In genomic region chrX:96134840-96135580, GRCm38 (mm10) we compare ENCODE assay signal across 11 mouse cellular contexts. TPM values are rescaled to one million over a fixed set of nuclear protein-coding genes. Genes with fewer than 3 reads are reported as not detected.
DNase-seq lines count a peak whose midpoint lies in the region; ATAC-seq and TF ChIP-seq lines count a peak whose summit lies in the region.
"Had no signal": no experiment of that assay in that cellular context is flagged by ENCODE, and none has a peak within 500 bp of the region (broad histone marks: within the 10 kb centered on the region; RNA-seq: fewer than 3 reads in every experiment).

No protein-coding gene starts in this region.

- 33% methylated on average over 6 of the region's 6 CpGs for WGBS in heart, adult 2 months

- TF ChIP-seq CTCF in heart, adult 2 months (IDR thresholded peaks at IDR 0.05): no peak
- TF ChIP-seq CTCF in Patski (IDR thresholded peaks at IDR 0.05): no peak

- H3K27ac ChIP-seq in heart, adult 2 months: peak overlapping the region; percentile 68
- H3K27ac ChIP-seq: neural tube, embryonic 12.5 days; stomach, embryonic 15.5 days had no signal

- in situ Hi-C loops in Patski (cut with MboI; ENCODE audit: low pct_unique_long_range_greater_than_20kb): loop anchor here (5.0 kb wide), 1 partner anchor 38 kb away; the partner anchor contains the start of gene Msn

- H3K4me1 ChIP-seq in heart, adult 2 months (ENCODE audit: control insufficient read depth, insufficient read depth, low read length): peaks cover 17% of the 10 kb centered on the region
- H3K4me1 ChIP-seq: neural tube, embryonic 12.5 days; stomach, embryonic 15.5 days had no signal

- H3K27me3 ChIP-seq in heart, adult 2 months (ENCODE audit: control insufficient read depth, insufficient read depth, low read length): no peaks in the 10 kb centered on the region
- H3K27me3 ChIP-seq in Patski: no peaks in the 10 kb centered on the region
- H3K27me3 ChIP-seq: neural tube, embryonic 12.5 days; stomach, embryonic 15.5 days had no signal

- ATAC-seq in Patski: peak; percentile 27

- no peak overlapping the region for H3K4me3 ChIP-seq in heart, adult 2 months
- H3K4me3 ChIP-seq: neural tube, embryonic 12.5 days; stomach, embryonic 15.5 days had no signal

- CTCF ChIA-PET in Patski (lab: Charles Lee): interaction anchor here (1.2 to 3.2 kb wide), 4 partner anchors 10 to 48 kb away, joined by 3 to 8 read pairs (median 4); no protein-coding TSS in a partner anchor

- H3K79me2 ChIP-seq in heart, adult 2 months (replicated peaks; ENCODE audit: control insufficient read depth, insufficient read depth, low read length): no peaks in the 10 kb centered on the region

- intact Hi-C loops in heart, adult 2 months (cut with DNase I): no loop called here
- intact Hi-C loops in heart, postnatal 10 days (cut with DNase I): no loop called here

- no peak for TF ChIP-seq EP300 in heart, adult 2 months (IDR thresholded peaks at IDR 0.05; ENCODE audit: insufficient read depth, low read depth, low read length)

- POLR2A ChIA-PET in Patski (lab: Charles Lee): interaction anchor here (1.3 kb wide), 1 partner anchor 15 kb away, joined by 3 read pairs; no protein-coding TSS in a partner anchor

- DNase-seq in heart, adult 2 months: no peak
- no peak for DNase-seq in heart, postnatal 10 days
- DNase-seq in 3134 (ENCODE audit: extremely low read depth, insufficient read length, low spot score) (peak; percentile 60), Patski (ENCODE audit: low read depth, low spot score) (no peak)
- DNase-seq in kidney, postnatal 14 days: peak; percentile 12
- no peak for DNase-seq in adrenal gland, adult 8-10 months
- DNase-seq in gastrocnemius, postnatal 4 days (ENCODE audit: low spot score in 2 of 2): no peak
- no peak for DNase-seq in spleen, postnatal 14 days (ENCODE audit: low spot score in 2 of 2)
- DNase-seq: left cerebral cortex, postnatal 4 days had no signal

- no peak overlapping the region for H3K9ac ChIP-seq in heart, adult 2 months (ENCODE audit: low read depth, low read length)
- H3K9ac ChIP-seq: neural tube, embryonic 12.5 days; stomach, embryonic 15.5 days had no signal

- no peak for TF ChIP-seq POLR2A in heart, adult 2 months (IDR thresholded peaks at IDR 0.05; ENCODE audit: insufficient read depth, low read depth, low read length)

- peaks cover 35% of the 10 kb centered on the region for H3K36me3 ChIP-seq in heart, adult 2 months (ENCODE audit: control insufficient read depth, insufficient read depth, low read length)
- H3K36me3 ChIP-seq: neural tube, embryonic 12.5 days; stomach, embryonic 15.5 days had no signal

RNA-seq across cellular contexts. Expression of gene Msn, which starts 39.2 kb away (rescaled TPM):
- total RNA-seq in heart, adult 2 months (2021): 100 to 1,000 TPM; 108 to 112 TPM
- 91.3 and 145 TPM in 2 replicates for polyA plus RNA-seq in heart, adult 2 months (2012; rRNA removed)
- total RNA-seq in heart, postnatal 10 days (2021): 100 to 1,000 TPM; 219 to 224 TPM
- 459 TPM for polyA plus RNA-seq in Patski (2021)
- total RNA-seq in adrenal gland, adult 8-10 months (2022): 100 to 1,000 TPM; 131 to 164 (median 151) TPM
- 100 to 1,000 TPM; 119 to 121 TPM for total RNA-seq in gastrocnemius, postnatal 4 days (2021)

Comparison
In these comparisons a context has a peak if more than half of its experiments do, and no peak if none do; other contexts are left out.
1. DNase-seq: peak in 3134 (single experiment) and kidney, postnatal 14 days (single experiment); none in heart, adult 2 months (0 of 2), heart, postnatal 10 days (0 of 2), Patski (single experiment), adrenal gland, adult 8-10 months (single experiment), gastrocnemius, postnatal 4 days (0 of 2) and spleen, postnatal 14 days (0 of 2).